Comparison of ENCODE assay signal across 8 mouse cellular contexts in the genomic region with DNA sequence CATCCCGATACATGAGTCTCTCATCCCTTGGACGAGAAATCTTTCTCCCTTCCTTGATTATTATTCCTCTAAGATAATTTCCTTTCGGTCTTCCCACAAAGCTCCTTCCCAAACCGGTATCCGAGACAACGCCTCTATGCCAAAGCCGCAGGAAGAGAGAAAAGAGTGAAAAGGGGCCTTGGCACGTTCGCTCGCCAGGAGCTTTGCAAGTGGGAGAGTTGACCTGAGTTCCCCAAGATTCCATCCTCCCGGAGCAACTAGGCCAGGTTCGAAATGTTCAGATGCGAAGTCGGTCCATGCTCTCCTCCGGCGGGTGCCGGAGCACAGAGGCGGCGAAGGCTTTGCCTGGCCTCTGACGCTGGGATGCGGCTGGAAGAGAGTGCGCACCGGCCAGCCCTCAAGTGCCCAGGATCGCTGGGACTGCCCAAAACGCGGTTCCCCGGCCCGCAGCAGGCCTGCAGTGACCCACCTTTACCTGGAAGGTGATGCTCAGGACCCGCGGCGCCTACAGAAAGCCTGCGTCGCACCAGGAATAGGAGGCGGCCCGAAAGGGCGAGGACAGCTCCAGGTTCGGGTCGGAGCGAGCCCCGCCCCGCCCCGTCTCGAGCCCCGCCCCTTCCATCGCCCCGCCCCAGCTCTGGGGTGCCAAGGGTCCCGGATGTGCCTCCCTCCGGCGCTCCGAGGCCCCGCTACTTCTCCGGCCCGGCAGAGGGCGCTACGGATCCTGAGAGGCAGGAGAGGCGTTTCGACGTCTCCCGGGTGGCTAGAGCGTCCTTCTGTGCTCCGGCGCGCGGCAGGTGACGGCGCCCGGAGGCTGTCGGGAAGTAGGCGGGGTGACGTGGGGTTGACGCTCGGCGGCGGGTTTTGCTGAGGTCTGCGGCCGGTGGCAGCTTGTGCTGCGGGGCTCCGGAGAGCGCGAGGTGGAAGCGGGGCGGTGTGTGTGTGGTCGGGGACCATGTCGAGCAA. TPM values are rescaled to one million over a fixed set of nuclear protein-coding genes. Genes with fewer than 3 reads are reported as not detected.
DNase-seq lines count a peak whose midpoint lies in the region; ATAC-seq lines count a peak whose summit lies in the region.

Gene Trove2 (minus strand): TSS at position 623 of the 966 bp plus-strand sequence.
Gene Uchl5 (plus strand): TSS at position 827 of the 966 bp plus-strand sequence.

- H3K9me3 ChIP-seq in heart, embryonic 13.5 days: no peaks in the 10 kb centered on the region
- no peaks in the 10 kb centered on the region for H3K9me3 ChIP-seq in liver, embryonic 12.5 days (replicated peaks)
- no peaks in the 10 kb centered on the region for H3K9me3 ChIP-seq in stomach, embryonic 15.5 days

- peaks cover 35% of the 10 kb centered on the region for H3K4me1 ChIP-seq in heart, embryonic 13.5 days
- peaks cover 37% of the 10 kb centered on the region for H3K4me1 ChIP-seq in liver, embryonic 12.5 days
- H3K4me1 ChIP-seq in stomach, embryonic 15.5 days: no peaks in the 10 kb centered on the region

- peak within 1 kb of the TSS; percentile 88 for H3K4me2 ChIP-seq in heart, embryonic 13.5 days
- peak within 1 kb of the TSS; percentile 97 for H3K4me2 ChIP-seq in liver, embryonic 12.5 days
- H3K4me2 ChIP-seq in stomach, embryonic 15.5 days: peak within 1 kb of the TSS; percentile 83

- no peaks in the 10 kb centered on the region for H3K27me3 ChIP-seq in heart, embryonic 13.5 days (replicated peaks)
- peaks cover 5% of the 10 kb centered on the region for H3K27me3 ChIP-seq in liver, embryonic 12.5 days (replicated peaks)
- H3K27me3 ChIP-seq in stomach, embryonic 15.5 days (replicated peaks): no peaks in the 10 kb centered on the region

- peak within 1 kb of the TSS; percentile 96 for H3K4me3 ChIP-seq in heart, embryonic 13.5 days
- H3K4me3 ChIP-seq in liver, embryonic 12.5 days: peak within 1 kb of the TSS; percentile 90
- peak within 1 kb of the TSS; percentile 63 for H3K4me3 ChIP-seq in stomach, embryonic 15.5 days (replicated peaks)

- ATAC-seq in erythroid progenitor cell, adult 5-6 weeks (replicated peaks; ENCODE audit: low FRiP score, poor library complexity, severe bottlenecking): peak; percentile 93
- peak; percentile 96 for ATAC-seq in heart, embryonic 13.5 days (ENCODE audit: extremely low read depth, insufficient number of reproducible peaks, low FRiP score, low TSS enrichment)
- peak; percentile 96 for ATAC-seq in liver, embryonic 12.5 days
- ATAC-seq in stomach, embryonic 15.5 days (ENCODE audit: insufficient read depth, low FRiP score, low read depth): peak; percentile 95

- H3K9ac ChIP-seq in heart, embryonic 13.5 days: peak within 1 kb of the TSS; percentile 96
- H3K9ac ChIP-seq in liver, embryonic 12.5 days: peak within 1 kb of the TSS; percentile 94
- H3K9ac ChIP-seq in stomach, embryonic 15.5 days: peak within 1 kb of the TSS; percentile 58

- H3K36me3 ChIP-seq in heart, embryonic 13.5 days: peaks cover 2% of the 10 kb centered on the region; the same call in 1 of the 2 replicates
- H3K36me3 ChIP-seq in liver, embryonic 12.5 days: peaks cover 13% of the 10 kb centered on the region
- no peaks in the 10 kb centered on the region for H3K36me3 ChIP-seq in stomach, embryonic 15.5 days

- H3K27ac ChIP-seq in heart, embryonic 13.5 days (replicated peaks): peak within 1 kb of the TSS; percentile 79
- peak within 1 kb of the TSS; percentile 83 for H3K27ac ChIP-seq in liver, embryonic 12.5 days
- H3K27ac ChIP-seq in stomach, embryonic 15.5 days: peak within 1 kb of the TSS; percentile 77

- peak; percentile 99 for DNase-seq in CD4-positive helper T cell, adult 2 months (ENCODE audit: low read depth, low spot score)
- DNase-seq in brain, embryonic 18.5 days (ENCODE audit: low read depth, low spot score): peak; percentile 94
- peak; percentile 99 for DNase-seq in kidney, postnatal 10 days
- DNase-seq in natural killer cell, adult 2 months (ENCODE audit: low spot score in 2 of 2): peak; percentile 96 to 98

- WGBS in heart, embryonic 13.5 days: under 1% methylated on average over 84 of the region's 84 CpGs
- WGBS in liver, embryonic 12.5 days (ENCODE audit: insufficient replicate concordance): under 1% methylated on average over 84 of the region's 84 CpGs
- WGBS in stomach, embryonic 15.5 days: under 1% methylated on average over 74 of the region's 84 CpGs

RNA-seq across cellular contexts. Expression of gene Trove2, which starts in this region (rescaled TPM):
- 0.72 TPM in 1 of 2 replicates, not detected in the other for total RNA-seq in erythroid progenitor cell, adult 5-6 weeks (2015; ENCODE audit: low replicate concordance)
- 0.51 TPM in 1 of 2 replicates, not detected in the other for total RNA-seq in erythroid progenitor cell, adult 5-6 weeks (2017; ENCODE audit: low replicate concordance)
- polyA plus RNA-seq in heart, embryonic 13.5 days (2015; fragmentation: Nextera tagmentation; extraction: Ambion mirVana): 12.2 and 14.4 TPM in 2 replicates
- polyA plus RNA-seq in liver, embryonic 12.5 days (2016; fragmentation: Nextera tagmentation; extraction: Ambion mirVana): 4.1 and 4.6 TPM in 2 replicates
- polyA plus RNA-seq in stomach, embryonic 15.5 days (2015; fragmentation: Nextera tagmentation; extraction: Ambion mirVana): 14.0 and 14.7 TPM in 2 replicates

RNA-seq across cellular contexts. Expression of gene Uchl5, which starts in this region (rescaled TPM):
- total RNA-seq in erythroid progenitor cell, adult 5-6 weeks (2015; ENCODE audit: low replicate concordance): 50.5 and 64.1 TPM in 2 replicates
- 42.4 and 126 TPM in 2 replicates for total RNA-seq in erythroid progenitor cell, adult 5-6 weeks (2017; ENCODE audit: low replicate concordance)
- polyA plus RNA-seq in heart, embryonic 13.5 days (2015; fragmentation: Nextera tagmentation; extraction: Ambion mirVana): 59.0 and 73.4 TPM in 2 replicates
- polyA plus RNA-seq in liver, embryonic 12.5 days (2016; fragmentation: Nextera tagmentation; extraction: Ambion mirVana): 117 and 128 TPM in 2 replicates
- 113 and 119 TPM in 2 replicates for polyA plus RNA-seq in stomach, embryonic 15.5 days (2015; fragmentation: Nextera tagmentation; extraction: Ambion mirVana)

Comparison
In these comparisons a context has a peak if more than half of its experiments do, and no peak if none do; other contexts are left out.
1. Peak in every context shown above with its lines: DNase-seq, ATAC-seq, H3K4me3 ChIP-seq and H3K27ac ChIP-seq.